Mouse (Mus musculus): ENCODE data around the gene Smim24. TPM values are rescaled to one million over a fixed set of nuclear protein-coding genes. Genes with fewer than 3 reads are reported as not detected.

The Smim24 gene
- total and polyA plus RNA-seq, 2 experiments, result 1.3 to 4.1 TPM

DNA sequence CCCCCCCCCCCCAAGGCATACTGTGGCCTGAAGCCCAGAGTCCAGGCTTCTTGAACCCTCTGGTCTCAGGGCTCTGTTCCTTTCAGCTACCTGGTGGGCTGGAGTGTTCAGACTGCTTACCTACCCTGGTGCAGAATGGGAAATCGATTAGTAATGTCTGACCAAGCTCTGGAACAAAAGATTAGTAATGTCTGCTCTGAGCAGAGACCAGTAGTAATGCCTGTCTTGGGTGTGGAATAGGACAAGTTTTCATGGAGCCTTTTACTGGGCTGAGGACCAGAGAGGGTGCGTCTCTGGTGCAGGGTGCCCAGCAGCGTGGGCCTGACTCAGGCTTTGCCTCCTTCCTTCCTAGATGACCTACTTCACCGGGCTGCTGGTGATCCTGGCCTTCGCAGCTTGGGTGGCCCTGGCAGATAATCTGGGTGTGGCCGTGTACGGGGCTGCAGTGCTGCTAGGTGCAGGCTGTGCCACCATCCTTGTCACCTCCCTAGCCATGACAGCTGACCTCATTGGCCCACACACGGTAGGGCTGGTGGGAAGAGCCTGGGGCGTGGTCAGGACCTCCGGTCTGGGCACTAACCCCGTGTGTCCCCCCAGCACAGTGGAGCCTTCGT is 30.4 kb upstream of the Smim24 start:
- 0 out of 2 replicates have a peak, but pooled peaks cover 3% of the 10 kb centered on the region for H3K79me2 ChIP-seq (ENCODE audit: control insufficient read depth, insufficient read depth, low read length)
- no peak overlapping the region for H3K9ac ChIP-seq (ENCODE audit: low read depth, low read length)
- no peak overlapping the region for H3K4me3 ChIP-seq (ENCODE audit: insufficient read depth, low read depth, low read length)
- TF ChIP-seq POLR2A (IDR thresholded peaks at IDR 0.05; ENCODE audit: extremely low read depth, insufficient read depth, low read length) (no peak), CTCF (IDR thresholded peaks at IDR 0.05; ENCODE audit: low read depth, low read length) (no peak)
- peaks cover 12% of the 10 kb centered on the region for H3K4me1 ChIP-seq (ENCODE audit: control insufficient read depth, insufficient read depth, low read length)
- no peak for DNase-seq (ENCODE audit: extremely low read depth, low read depth, low spot score)
- 82% methylated on average over 12 of the region's 12 CpGs for WGBS
- no peak overlapping the region for H3K27ac ChIP-seq (replicated peaks; ENCODE audit: insufficient read depth, low read depth, low read length)
- no peaks in the 10 kb centered on the region for H3K36me3 ChIP-seq (ENCODE audit: control insufficient read depth, insufficient read depth, low read length)
- no peaks in the 10 kb centered on the region for H3K27me3 ChIP-seq (ENCODE audit: control insufficient read depth, insufficient read depth, low read length)

- Histone ChIP-seq H3K36me3 (ENCODE audit: control insufficient read depth, insufficient read depth, low read length) (no peaks in the 10 kb centered on the region), H3K9ac (ENCODE audit: low read depth, low read length) (no peak overlapping the region), H3K4me3 (ENCODE audit: insufficient read depth, low read depth, low read length) (no peak overlapping the region), H3K79me2 (ENCODE audit: control insufficient read depth, insufficient read depth, low read length) (no peaks in the 10 kb centered on the region), H3K27ac (replicated peaks; ENCODE audit: insufficient read depth, low read depth, low read length) (no peak overlapping the region), H3K4me1 (ENCODE audit: control insufficient read depth, insufficient read depth, low read length) (peaks cover 3% of the 10 kb centered on the region; the same call in 1 of the 2 replicates), H3K27me3 (ENCODE audit: control insufficient read depth, insufficient read depth, low read length) (no peaks in the 10 kb centered on the region)
- no peak for TF ChIP-seq CTCF (IDR thresholded peaks at IDR 0.05; ENCODE audit: low read depth, low read length)
- no peak for TF ChIP-seq POLR2A (IDR thresholded peaks at IDR 0.05; ENCODE audit: extremely low read depth, insufficient read depth, low read length)
- WGBS, result 76% methylated on average over 54 of the region's 54 CpGs
- no peak for DNase-seq (ENCODE audit: extremely low read depth, low read depth, low spot score)
Measured at GRCm38 (mm10) chr10:81363436-81364346, 29.2 kb upstream of the Smim24 start.

GRCm38 (mm10) chr10:81364666-81365065 is 28.2 kb upstream of the Smim24 start:
- H3K36me3 ChIP-seq (ENCODE audit: control insufficient read depth, insufficient read depth, low read length), result no peaks in the 10 kb centered on the region; the same call in 1 of the 2 replicates
- no peak overlapping the region for H3K27ac ChIP-seq (replicated peaks; ENCODE audit: insufficient read depth, low read depth, low read length)
- no peak for TF ChIP-seq POLR2A (IDR thresholded peaks at IDR 0.05; ENCODE audit: extremely low read depth, insufficient read depth, low read length)
- no peaks in the 10 kb centered on the region for H3K4me1 ChIP-seq (ENCODE audit: control insufficient read depth, insufficient read depth, low read length)
- H3K9ac ChIP-seq (ENCODE audit: low read depth, low read length), result no peak overlapping the region
- H3K27me3 ChIP-seq (ENCODE audit: control insufficient read depth, insufficient read depth, low read length), result no peaks in the 10 kb centered on the region
- no peak overlapping the region for H3K4me3 ChIP-seq (ENCODE audit: insufficient read depth, low read depth, low read length)
- 53% methylated on average over 28 of the region's 28 CpGs for WGBS
- no peaks in the 10 kb centered on the region for H3K79me2 ChIP-seq (ENCODE audit: control insufficient read depth, insufficient read depth, low read length)
- DNase-seq (ENCODE audit: extremely low read depth, low read depth, low spot score), result no peak

DNA sequence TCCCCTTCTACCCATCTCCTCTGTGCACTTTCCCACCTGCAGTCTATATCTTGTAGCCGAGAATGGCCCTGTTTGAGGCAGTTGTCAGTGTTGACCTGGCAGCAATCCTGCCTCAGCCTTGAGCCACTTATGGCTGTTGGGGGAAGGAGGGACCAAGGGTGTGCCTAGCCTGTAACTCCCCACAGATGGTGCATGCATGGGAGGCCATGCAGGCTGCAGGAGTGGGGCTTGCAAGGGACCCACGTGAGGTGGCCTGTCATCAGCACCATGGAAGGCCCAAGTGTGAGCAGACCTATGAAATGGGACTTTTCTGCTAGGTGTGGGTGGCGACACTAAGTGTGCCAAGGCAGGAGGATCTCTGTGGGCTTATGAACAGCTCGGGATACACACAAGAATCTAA is 27.8 kb upstream of the Smim24 start:
- Histone ChIP-seq H3K79me2 (ENCODE audit: control insufficient read depth, insufficient read depth, low read length) (no peaks in the 10 kb centered on the region), H3K9ac (ENCODE audit: low read depth, low read length) (no peak overlapping the region), H3K27ac (replicated peaks; ENCODE audit: insufficient read depth, low read depth, low read length) (no peak overlapping the region), H3K4me3 (ENCODE audit: insufficient read depth, low read depth, low read length) (no peak overlapping the region), H3K27me3 (ENCODE audit: control insufficient read depth, insufficient read depth, low read length) (no peaks in the 10 kb centered on the region), H3K4me1 (ENCODE audit: control insufficient read depth, insufficient read depth, low read length) (no peaks in the 10 kb centered on the region), H3K36me3 (ENCODE audit: control insufficient read depth, insufficient read depth, low read length) (no peaks in the 10 kb centered on the region; the same call in 1 of the 2 replicates)
- WGBS, result 58% methylated on average over 4 of the region's 4 CpGs
- TF ChIP-seq POLR2A (IDR thresholded peaks at IDR 0.05; ENCODE audit: extremely low read depth, insufficient read depth, low read length) (no peak), CTCF (IDR thresholded peaks at IDR 0.05; ENCODE audit: low read depth, low read length) (no peak)
- no peak for DNase-seq (ENCODE audit: extremely low read depth, low read depth, low spot score)

- WGBS, result 55% methylated on average over 12 of the region's 12 CpGs
- Histone ChIP-seq H3K27me3 (ENCODE audit: control insufficient read depth, insufficient read depth, low read length) (no peaks in the 10 kb centered on the region), H3K4me1 (ENCODE audit: control insufficient read depth, insufficient read depth, low read length) (no peaks in the 10 kb centered on the region), H3K79me2 (ENCODE audit: control insufficient read depth, insufficient read depth, low read length) (no peaks in the 10 kb centered on the region), H3K4me3 (ENCODE audit: insufficient read depth, low read depth, low read length) (no peak within 1 kb of the TSS), H3K9ac (ENCODE audit: low read depth, low read length) (no peak within 1 kb of the TSS), H3K27ac (replicated peaks; ENCODE audit: insufficient read depth, low read depth, low read length) (no peak within 1 kb of the TSS), H3K36me3 (ENCODE audit: control insufficient read depth, insufficient read depth, low read length) (no peaks in the 10 kb centered on the region; the same call in 1 of the 2 replicates)
- no peak for DNase-seq (ENCODE audit: extremely low read depth, low read depth, low spot score)
- TF ChIP-seq CTCF (IDR thresholded peaks at IDR 0.05; ENCODE audit: low read depth, low read length), result no peak
- no peak for TF ChIP-seq POLR2A (IDR thresholded peaks at IDR 0.05; ENCODE audit: extremely low read depth, insufficient read depth, low read length)
Measured at GRCm38 (mm10) chr10:81365672-81366476, 27.0 kb upstream of the Smim24 start, which contains the start of gene 4930404N11Rik. Gene 4930404N11Rik (minus strand): TSS chr10:81365816.
